Mouse (Mus musculus) neural tube, embryonic 14.5 days (tissue): Measurements from ENCODE around the gene Ccdc32. TPM values are rescaled to one million over a fixed set of nuclear protein-coding genes. Genes with fewer than 3 reads are reported as not detected.
A peak's percentile ranks its signal among the peaks of the same experiment; 100 is the strongest.

Experiments
- ATAC-seq: fragments of 200-750 bp; cut with Nextera tagmentation; 2 replicates; pipeline ENCODE4 v1.8.0; 2017; ENCODE audit warnings: low read depth, mild to moderate bottlenecking, moderate TSS enrichment, moderate library complexity
- H3K27ac ChIP-seq: fragments of 300-500 bp; sonication (generic); 2 replicates; pipeline ENCODE4 v1.5.1; 2014; ENCODE audit warnings: low read depth, mild to moderate bottlenecking, control low read depth, low read length, moderate library complexity, mixed read lengths
- H3K27me3 ChIP-seq: fragments of 300-500 bp; sonication (generic); 2 replicates; pipeline ENCODE4 v1.6.1; 2014; ENCODE audit warnings: low read length; ENCODE audit not compliant: control insufficient read depth, insufficient read depth
- H3K36me3 ChIP-seq: fragments of 300-500 bp; sonication (generic); 2 replicates; pipeline ENCODE4 v1.6.1; 2014; ENCODE audit warnings: low read length, mixed read lengths; ENCODE audit not compliant: control insufficient read depth, insufficient read depth
- H3K4me1 ChIP-seq: fragments of 300-500 bp; sonication (generic); 2 replicates; pipeline ENCODE4 v1.6.1; 2014; ENCODE audit warnings: low read length; ENCODE audit not compliant: control insufficient read depth, insufficient read depth
- H3K4me2 ChIP-seq: fragments of 300-500 bp; sonication (generic); 2 replicates; pipeline ENCODE4 v1.6.1; 2014; ENCODE audit warnings: mild to moderate bottlenecking, low read depth, low read length, control low read depth
- H3K4me3 ChIP-seq: fragments of 300-500 bp; sonication (generic); 2 replicates; pipeline ENCODE4 v1.5.1; 2014; ENCODE audit warnings: low read depth, low read length, control low read depth, mixed read lengths
- H3K9ac ChIP-seq: fragments of 300-500 bp; sonication (generic); replicated peaks from 2 replicates; pipeline ENCODE4 v1.6.1; 2014; ENCODE audit warnings: low read depth, mild to moderate bottlenecking, control low read depth, low read length, mixed read lengths
- H3K9me3 ChIP-seq: fragments of 300-500 bp; sonication (generic); 2 replicates; pipeline ENCODE4 v1.6.1; 2016; ENCODE audit warnings: low read length; ENCODE audit not compliant: control insufficient read depth
- WGBS: fragments of 180-500 bp; shearing (Covaris S2); extraction: QIAGEN DNeasy Blood & Tissue Kit; methylation state at CpG from one replicate; pipeline ENCODE4 v1.1.7; 2014; 5-methylcytosine and 5-hydroxymethylcytosine counted together
- polyA plus RNA-seq: library from polyadenylated mRNA; unstranded; fragments of >200 nt; fragmentation: Nextera tagmentation; extraction: Ambion mirVana; gene quantifications from 2 replicates; pipeline ENCODE4 v1.2.1, GENCODE M21; 2014

The Ccdc32 gene
- polyA plus RNA-seq, 1 experiment from 2014 or later: 38.5 TPM

GRCm38 (mm10) chr2:119034656-119035396, 5.6 kb upstream of the Ccdc32 start, which contains the start of gene Rpusd2:
Rpusd2 (plus strand) TSS chr2:119034790.
- ATAC-seq: peak; percentile 97
- Histone ChIP-seq H3K36me3 (peaks cover 16% of the 10 kb centered on the region), H3K9ac (peak within 1 kb of the TSS; percentile 82), H3K9me3 (no peaks in the 10 kb centered on the region), H3K4me3 (peak within 1 kb of the TSS; percentile 91), H3K27ac (peak within 1 kb of the TSS; percentile 89), H3K4me2 (peak within 1 kb of the TSS; percentile 80), H3K27me3 (no peaks in the 10 kb centered on the region), H3K4me1 (peaks cover 8% of the 10 kb centered on the region)
- under 1% methylated on average over 49 of the region's 49 CpGs for WGBS

GRCm38 (mm10) chr2:119032191-119032590, 3.0 kb upstream of the Ccdc32 start:
- H3K4me2 ChIP-seq: no peak overlapping the region
- no peaks in the 10 kb centered on the region for H3K27me3 ChIP-seq
- H3K9ac ChIP-seq: no peak overlapping the region
- peaks cover 14% of the 10 kb centered on the region for H3K4me1 ChIP-seq
- 72% methylated on average over 4 of the region's 4 CpGs for WGBS
- no peaks in the 10 kb centered on the region for H3K36me3 ChIP-seq
- no peak overlapping the region for H3K27ac ChIP-seq
- ATAC-seq: no peak
- H3K4me3 ChIP-seq: no peak overlapping the region
- no peaks in the 10 kb centered on the region for H3K9me3 ChIP-seq

DNA sequence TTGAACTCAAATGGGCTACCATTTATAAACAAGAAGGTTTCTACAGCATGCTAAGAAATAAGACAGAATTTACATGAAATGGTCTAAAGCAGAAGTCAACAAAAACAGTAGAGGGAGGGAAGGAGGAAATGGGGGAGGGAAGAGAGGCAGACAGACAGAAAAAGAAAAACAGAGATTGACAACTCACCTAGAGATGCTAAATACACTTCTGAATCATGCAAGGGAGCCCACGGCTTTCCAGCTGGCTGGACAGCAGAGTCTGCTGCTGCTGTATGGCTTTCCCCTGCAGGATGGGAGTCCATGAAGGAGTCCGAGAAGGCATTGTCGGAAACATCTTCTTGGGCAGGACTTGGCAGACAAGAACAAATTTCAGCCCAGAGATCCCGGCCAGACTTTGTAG, 2.2 kb downstream of the Ccdc32 start:
- Histone ChIP-seq H3K36me3 (0 out of 2 replicates have a peak, but pooled peaks cover 3% of the 10 kb centered on the region), H3K9me3 (no peaks in the 10 kb centered on the region), H3K9ac (no peak overlapping the region), H3K4me2 (no peak overlapping the region), H3K4me3 (no peak overlapping the region), H3K27me3 (no peaks in the 10 kb centered on the region), H3K27ac (no peak overlapping the region), H3K4me1 (peaks cover 6% of the 10 kb centered on the region; the same call in 1 of the 2 replicates)
- no peak for ATAC-seq
- 92% methylated on average over 4 of the region's 4 CpGs for WGBS

DNA sequence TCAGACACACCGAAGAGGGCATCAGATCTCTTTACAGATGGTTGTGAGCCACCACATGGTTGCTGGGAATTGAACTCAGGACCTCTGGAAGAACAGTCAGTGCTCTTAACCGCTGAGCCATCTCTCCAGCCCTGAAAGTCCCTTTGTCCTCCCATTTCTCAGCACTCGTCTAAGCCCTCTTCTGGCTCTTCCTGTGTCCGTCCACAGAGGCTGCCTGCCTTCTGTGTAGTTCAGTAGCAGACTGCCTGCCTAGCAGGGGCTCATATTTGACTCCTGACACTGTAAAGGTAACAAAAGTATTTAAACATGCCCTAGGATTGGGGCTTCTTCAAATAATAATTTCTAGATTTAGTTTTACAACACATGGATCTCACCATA, 4.0 kb downstream of the Ccdc32 start:
- no peak overlapping the region for H3K9ac ChIP-seq
- no peak overlapping the region for H3K4me2 ChIP-seq
- no peak overlapping the region for H3K4me3 ChIP-seq
- no peaks in the 10 kb centered on the region for H3K9me3 ChIP-seq
- no peak for ATAC-seq
- H3K27ac ChIP-seq: no peak overlapping the region
- peaks cover 6% of the 10 kb centered on the region; the same call in 1 of the 2 replicates for H3K4me1 ChIP-seq
- H3K27me3 ChIP-seq: no peaks in the 10 kb centered on the region
- WGBS: 79% methylated on average over 4 of the region's 4 CpGs
- H3K36me3 ChIP-seq: peaks cover 14% of the 10 kb centered on the region; the same call in 1 of the 2 replicates

DNA sequence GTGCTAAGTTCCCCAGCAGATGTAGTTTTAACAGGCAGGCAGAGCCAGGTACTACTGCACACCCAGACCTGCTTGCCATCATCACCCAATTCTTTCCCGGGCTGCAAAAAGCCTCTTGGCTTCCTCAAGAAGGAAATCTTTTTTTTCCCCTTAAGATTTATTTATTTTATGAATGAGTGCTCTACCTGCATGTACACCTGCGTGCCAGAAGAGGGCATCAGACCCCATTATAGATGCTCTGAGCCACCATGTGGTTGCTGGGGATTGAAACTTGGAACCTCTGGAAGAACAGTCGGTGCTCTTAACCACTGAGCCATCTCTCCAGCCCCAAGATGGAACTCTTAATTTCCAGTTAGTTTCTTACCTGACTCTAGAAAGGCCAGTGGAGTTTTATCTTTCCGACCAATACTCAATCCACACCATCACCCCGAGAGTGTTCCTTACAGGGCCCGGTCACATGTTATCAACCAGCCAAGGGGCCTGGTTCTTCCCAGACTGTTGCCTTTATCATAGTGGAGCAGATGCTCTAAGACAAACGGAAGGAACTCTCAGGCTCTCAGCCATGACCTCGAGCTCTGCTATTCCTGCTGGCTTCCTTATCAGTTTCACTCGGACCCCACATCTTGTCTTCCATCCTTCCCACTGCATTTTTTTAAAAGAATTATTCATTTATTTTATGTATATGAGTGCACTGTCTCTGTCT, 4.5 kb downstream of the Ccdc32 start:
- Histone ChIP-seq H3K4me3 (no peak overlapping the region), H3K4me1 (peaks cover 6% of the 10 kb centered on the region; the same call in 1 of the 2 replicates), H3K36me3 (peaks cover 14% of the 10 kb centered on the region; the same call in 1 of the 2 replicates), H3K27me3 (no peaks in the 10 kb centered on the region), H3K27ac (no peak overlapping the region), H3K4me2 (no peak overlapping the region), H3K9ac (no peak overlapping the region), H3K9me3 (no peaks in the 10 kb centered on the region)
- ATAC-seq: no peak
- WGBS: 78% methylated on average over 9 of the region's 9 CpGs

- Histone ChIP-seq H3K4me2 (no peak overlapping the region), H3K4me1 (peaks cover 5% of the 10 kb centered on the region), H3K9ac (no peak overlapping the region), H3K27ac (no peak overlapping the region), H3K4me3 (no peak overlapping the region), H3K9me3 (no peaks in the 10 kb centered on the region), H3K27me3 (no peaks in the 10 kb centered on the region), H3K36me3 (peaks cover 14% of the 10 kb centered on the region; the same call in 1 of the 2 replicates)
- ATAC-seq: no peak
- 93% methylated on average over 6 of the region's 6 CpGs for WGBS
Measured at GRCm38 (mm10) chr2:119023154-119023660, 6.0 kb downstream of the Ccdc32 start.

DNA sequence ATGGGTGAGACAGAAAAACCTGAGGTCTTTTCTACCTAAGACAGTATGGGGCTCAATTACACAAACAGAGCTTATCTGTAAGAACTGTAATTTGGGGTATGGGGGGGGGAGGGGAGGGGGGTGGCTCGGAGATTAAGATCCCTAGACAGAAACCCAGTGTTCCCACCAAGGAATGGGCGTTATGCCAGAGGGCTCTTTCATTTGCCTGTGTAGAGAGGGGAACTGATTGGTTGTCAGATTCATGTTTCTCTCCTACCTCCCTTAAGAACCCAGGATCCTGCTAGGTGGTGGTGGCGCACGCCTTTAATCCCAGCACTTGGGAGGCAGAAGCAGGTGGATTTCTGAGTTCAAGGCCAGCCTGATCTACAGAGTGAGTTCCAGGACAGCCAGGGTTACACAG, 9.7 kb downstream of the Ccdc32 start:
- H3K4me3 ChIP-seq: no peak overlapping the region
- no peak overlapping the region; the same call in 1 of the 2 replicates for H3K27ac ChIP-seq
- ATAC-seq: peak; percentile 38
- no peaks in the 10 kb centered on the region for H3K9me3 ChIP-seq
- H3K4me2 ChIP-seq: no peak overlapping the region
- WGBS: 48% methylated on average over 4 of the region's 4 CpGs
- H3K4me1 ChIP-seq: peaks cover 5% of the 10 kb centered on the region
- no peaks in the 10 kb centered on the region for H3K27me3 ChIP-seq
- peaks cover 14% of the 10 kb centered on the region; the same call in 1 of the 2 replicates for H3K36me3 ChIP-seq
- H3K9ac ChIP-seq: no peak overlapping the region

- Histone ChIP-seq H3K9ac (no peak overlapping the region), H3K4me1 (peaks cover 5% of the 10 kb centered on the region), H3K4me2 (peak overlapping the region; percentile 22; the same call in 1 of the 2 replicates), H3K9me3 (no peaks in the 10 kb centered on the region), H3K27me3 (no peaks in the 10 kb centered on the region), H3K36me3 (peaks cover 14% of the 10 kb centered on the region; the same call in 1 of the 2 replicates), H3K4me3 (no peak overlapping the region), H3K27ac (peak overlapping the region; percentile 61)
- peak; percentile 85 for ATAC-seq
- 4% methylated on average over 5 of the region's 5 CpGs for WGBS
Measured at GRCm38 (mm10) chr2:119019131-119019530, 10.1 kb downstream of the Ccdc32 start.
